Mouse (Mus musculus) inflammation-experienced regulatory T-cells, adult 6 months (primary cell): ENCODE results near the gene Ttc9c. TPM values are rescaled to one million over a fixed set of nuclear protein-coding genes. Genes with fewer than 3 reads are reported as not detected.
"Not testable (repeated sequence)": the region's sequence is repeated elsewhere in the genome, so short reads cannot be mapped to it uniquely, and the experiment has no call there.

Experiments
- ATAC-seq: one replicate; pipeline ENCODE4 v1.8.0; 2017
- polyA plus RNA-seq, 3 experiments: library from polyadenylated mRNA; unstranded; fragments of 100-300 nt; shearing (Covaris generic); gene quantifications; one replicate each; pipeline ENCODE4 v1.2.1; 2017

Ttc9c gene
- 10 to 100 TPM; 38.6 to 60.1 (median 53.7) TPM for polyA plus RNA-seq

GRCm38 (mm10) chr19:8818801-8819595, at the start of gene Ttc9c:
Gene Ttc9c, minus strand, starts transcription at chr19:8819333.
- ATAC-seq: peak; percentile 68

DNA sequence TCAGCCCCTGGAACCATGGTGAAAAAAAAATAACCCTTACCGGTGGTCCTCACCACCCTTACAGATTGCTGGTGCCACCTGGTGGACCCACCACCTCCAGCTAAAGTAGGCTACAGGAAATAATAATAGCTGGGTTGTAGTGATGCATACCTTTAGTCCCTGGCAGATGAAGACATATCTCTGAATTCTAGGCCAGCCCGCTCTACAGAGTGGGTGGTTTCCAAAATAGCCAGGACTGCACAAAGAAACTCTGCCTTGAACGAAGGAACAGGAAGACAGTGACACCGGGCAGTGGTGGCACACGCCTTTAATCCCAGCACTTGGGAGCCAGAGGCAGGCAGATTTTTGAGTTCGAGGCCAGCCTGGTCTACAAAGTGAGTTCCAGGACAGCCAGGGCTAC, 45.1 kb upstream of the Ttc9c start:
- no peak for ATAC-seq

DNA sequence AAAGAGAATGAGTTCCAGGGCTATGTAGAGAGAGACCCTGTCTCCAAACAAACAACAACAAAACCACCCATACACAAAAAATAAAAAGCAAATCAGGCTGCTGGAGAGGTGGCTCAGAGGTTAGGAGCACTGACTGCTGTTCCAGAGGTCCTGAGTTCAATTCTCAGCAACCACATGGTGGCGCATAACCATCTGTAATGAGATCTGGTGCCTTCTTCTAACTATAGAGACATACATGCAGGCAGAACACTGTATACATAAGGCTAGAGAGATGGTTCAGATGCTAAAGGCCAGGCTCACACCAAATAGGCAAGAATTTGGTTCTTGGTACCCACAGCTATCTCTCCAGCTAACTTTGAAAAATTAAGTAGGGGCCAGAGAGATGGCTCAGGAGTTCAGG, 39.9 kb upstream of the Ttc9c start:
- no peak for ATAC-seq

GRCm38 (mm10) chr19:8857689-8858088, 38.6 kb upstream of the Ttc9c start:
- ATAC-seq: no peak

DNA sequence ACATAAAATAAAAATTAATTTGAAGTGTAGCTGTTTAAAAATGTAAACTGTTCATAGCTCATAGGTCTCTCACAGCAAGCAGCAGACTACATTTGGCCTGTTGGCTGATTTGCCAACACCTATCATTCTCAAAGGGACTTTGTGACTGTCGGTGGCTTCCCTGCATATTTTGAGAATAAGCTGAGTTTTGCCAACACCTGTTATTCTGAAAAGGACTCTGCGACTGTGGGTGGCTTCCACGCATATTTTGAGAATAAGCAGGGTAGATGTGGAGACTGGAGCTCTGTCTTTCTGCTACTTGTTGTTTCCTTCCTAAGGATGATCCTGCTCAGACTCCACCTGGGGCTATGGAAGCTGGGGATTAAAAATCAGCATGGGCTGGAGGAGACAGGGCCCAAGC, 34.0 kb upstream of the Ttc9c start:
- ATAC-seq: no peak

DNA sequence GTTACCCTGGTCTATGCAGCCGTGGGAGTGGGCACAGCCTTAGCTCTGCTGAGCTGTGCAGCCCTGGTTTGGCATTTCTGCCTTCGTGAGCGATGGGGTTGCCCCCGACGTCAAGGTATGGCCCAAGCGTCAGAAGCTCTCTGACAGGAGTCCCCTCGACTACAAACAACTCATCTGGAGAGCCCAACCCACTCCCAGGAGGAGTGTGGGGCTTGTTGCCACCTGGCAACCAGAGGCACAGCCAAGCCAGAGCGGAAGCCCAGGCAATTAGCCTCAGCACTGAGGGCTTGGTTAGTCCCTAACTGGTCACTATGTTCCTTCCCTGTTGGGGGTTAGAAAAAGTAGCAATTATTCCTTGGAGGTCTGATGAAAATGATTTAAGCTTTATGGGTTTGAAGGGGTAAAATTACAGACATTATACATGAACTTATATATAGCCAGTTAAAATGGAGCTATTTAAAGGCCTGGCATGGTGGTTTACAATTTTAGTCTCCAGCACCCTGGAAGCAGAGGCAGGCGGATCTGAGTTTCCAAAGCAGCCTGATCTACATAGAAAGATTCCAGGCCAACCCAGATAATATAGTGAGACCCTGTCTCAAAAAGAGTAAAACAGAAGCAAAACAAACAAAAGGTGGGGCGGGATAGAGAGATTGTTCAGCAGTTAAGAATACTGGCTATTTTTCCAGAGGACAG, 33.2 kb upstream of the Ttc9c start:
- no peak for ATAC-seq

DNA sequence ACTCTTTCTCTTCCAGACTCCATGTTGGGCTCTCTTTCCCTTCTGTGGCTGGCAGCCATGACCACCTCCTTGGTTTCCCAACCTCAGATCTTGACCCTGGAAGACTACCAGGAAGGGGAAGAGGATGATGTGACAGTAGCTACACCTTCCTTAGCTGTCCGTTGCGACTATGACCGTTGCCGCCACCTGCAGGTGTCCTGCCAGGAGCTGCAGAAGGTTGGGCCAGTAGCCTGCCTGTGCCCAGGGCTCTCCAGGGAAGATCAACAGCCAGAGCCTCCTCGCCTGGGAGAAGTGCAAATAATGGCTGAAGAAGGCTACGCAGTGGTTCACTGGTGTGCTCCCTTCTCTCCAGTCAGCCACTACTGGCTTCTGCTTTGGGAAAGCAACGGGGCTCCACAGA, 32.5 kb upstream of the Ttc9c start:
- ATAC-seq: no peak

DNA sequence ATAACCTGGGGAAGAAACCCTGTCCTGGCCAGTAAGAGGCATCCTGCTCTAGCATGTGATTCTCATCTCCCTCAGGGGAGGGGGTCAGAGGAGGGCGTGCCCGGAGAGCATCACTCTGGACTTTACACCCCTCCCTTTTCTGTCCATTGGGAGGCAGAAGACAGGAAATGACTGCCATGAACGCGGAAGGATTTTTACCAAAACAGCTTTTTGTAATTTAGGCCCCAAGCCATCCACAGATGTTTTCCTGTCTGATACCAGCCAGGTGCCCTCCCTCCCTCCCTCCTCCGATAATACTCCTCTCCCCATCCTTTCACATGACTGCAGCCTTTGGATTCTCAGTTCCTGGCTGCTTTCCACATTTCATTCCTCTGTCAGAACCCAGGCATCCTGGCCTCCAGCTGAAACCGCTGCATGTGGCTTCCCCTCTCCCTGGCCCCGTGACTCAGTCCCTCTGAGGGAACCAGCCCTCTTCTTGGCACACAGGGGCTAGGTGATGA, 31.3 kb upstream of the Ttc9c start, which contains the start of gene Lrrn4cl:
Lrrn4cl (plus strand) TSS at position 367 of the 500 bp plus-strand sequence.
- ATAC-seq: no peak

DNA sequence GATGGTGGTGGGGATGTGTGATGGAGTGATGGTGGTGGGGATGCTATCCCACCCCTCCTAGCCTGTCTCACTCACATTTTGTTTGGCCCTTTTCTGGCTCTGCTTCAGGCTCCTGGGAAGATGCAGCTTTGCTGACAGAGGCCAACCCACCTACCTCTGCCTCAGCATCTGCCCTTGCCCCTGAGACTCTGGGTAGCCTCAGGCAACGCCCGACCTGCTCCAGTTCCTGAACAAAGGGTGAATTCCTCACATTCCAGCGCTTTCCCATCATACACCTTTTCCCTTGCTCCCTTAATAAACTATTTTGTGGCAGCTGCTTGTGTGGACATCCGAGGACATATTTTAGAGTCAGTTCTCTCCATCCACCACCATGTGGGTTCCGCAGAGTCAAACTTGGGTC, 29.2 kb upstream of the Ttc9c start:
- ATAC-seq: no peak

GRCm38 (mm10) chr19:8844371-8845129, 25.4 kb upstream of the Ttc9c start:
- no peak for ATAC-seq

- ATAC-seq: no peak
Observed at GRCm38 (mm10) chr19:8842961-8843360, 23.8 kb upstream of the Ttc9c start.

GRCm38 (mm10) chr19:8841012-8841411, 21.9 kb upstream of the Ttc9c start:
- ATAC-seq: no peak

DNA sequence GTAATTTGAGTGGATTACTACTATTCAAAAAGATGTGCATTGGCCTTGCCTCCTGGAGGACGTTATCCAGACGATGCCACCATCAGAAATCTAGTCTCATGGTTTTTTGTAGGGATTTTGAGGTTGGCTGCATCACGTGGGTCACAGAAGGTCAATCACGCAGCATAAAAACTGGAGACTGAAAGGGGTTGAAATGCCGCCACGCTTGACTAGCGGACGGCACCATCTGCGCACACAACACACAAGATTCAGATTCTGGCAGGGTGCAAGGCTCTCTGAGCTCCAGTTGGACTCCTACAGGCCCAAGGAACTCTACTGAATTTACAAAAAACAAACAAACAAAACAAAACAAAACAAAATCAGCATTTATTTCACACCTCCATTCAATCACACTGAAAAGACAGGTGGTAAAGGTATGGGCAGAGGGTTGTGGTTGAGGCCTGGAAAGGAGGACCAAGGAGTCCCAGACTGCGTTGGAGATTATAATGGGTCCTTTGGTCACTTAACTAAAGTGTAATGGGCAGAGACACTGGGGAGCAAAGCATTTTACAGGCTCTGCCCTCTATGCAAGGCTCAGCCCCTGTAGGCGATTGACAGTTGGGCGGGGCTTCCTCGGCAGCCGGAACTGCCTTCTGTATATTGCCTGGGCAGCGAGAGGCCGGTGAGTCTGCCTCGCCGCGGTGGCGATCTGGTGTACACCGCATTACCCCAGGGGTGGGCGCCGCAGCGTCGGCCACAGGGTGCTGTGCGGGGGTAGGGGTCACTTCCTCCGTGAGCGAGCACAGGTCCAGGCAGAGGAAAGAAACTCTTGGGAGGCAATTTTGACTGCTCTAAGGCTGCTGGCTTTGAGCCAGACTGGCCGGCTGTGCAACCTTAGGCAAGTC, 21.0 kb upstream of the Ttc9c start:
- peak; percentile 35 for ATAC-seq

DNA sequence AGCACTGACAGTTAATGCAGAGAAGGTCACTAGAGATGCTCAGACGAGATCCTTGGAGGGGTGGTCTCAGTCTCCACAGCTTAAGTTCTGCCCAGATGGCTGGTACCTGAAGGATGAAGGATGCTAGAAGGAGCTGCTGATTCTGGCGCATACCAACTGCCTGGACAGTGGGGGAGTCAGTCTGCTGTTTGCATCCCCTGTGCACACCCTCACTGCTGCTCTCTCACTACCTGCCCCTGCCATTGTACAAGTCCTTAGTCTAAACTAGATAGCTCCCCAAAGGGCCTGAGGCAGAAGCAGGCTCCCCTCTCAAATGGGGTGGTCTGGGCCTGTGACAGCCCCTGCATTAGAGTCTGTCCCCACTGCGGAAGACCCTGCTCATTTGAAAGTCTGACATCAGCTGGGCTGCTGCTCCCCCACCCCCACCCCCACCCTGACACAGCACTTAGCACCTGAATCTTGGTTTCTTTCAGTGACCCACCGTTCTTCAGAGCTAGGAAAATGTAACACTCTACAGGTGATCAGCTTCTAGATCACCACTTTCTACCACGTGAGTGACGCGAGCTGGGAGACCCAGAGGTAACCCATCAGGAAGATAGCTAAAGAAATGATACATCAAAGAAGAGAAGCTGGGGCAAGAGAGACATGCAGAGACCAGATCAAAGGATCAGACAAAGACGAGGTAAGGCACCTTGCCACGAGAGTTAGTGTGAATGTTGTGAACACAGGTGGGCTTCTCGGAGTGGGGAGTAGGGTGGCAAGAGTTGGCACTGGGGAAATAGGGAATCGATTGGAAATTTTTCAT, 20.2 kb upstream of the Ttc9c start, which contains the start of gene Gng3:
Gng3 (minus strand) TSS at position 92 of the 805 bp plus-strand sequence.
- ATAC-seq: no peak

GRCm38 (mm10) chr19:8838041-8838730, 19.1 kb upstream of the Ttc9c start:
- peak; percentile 2 for ATAC-seq

DNA sequence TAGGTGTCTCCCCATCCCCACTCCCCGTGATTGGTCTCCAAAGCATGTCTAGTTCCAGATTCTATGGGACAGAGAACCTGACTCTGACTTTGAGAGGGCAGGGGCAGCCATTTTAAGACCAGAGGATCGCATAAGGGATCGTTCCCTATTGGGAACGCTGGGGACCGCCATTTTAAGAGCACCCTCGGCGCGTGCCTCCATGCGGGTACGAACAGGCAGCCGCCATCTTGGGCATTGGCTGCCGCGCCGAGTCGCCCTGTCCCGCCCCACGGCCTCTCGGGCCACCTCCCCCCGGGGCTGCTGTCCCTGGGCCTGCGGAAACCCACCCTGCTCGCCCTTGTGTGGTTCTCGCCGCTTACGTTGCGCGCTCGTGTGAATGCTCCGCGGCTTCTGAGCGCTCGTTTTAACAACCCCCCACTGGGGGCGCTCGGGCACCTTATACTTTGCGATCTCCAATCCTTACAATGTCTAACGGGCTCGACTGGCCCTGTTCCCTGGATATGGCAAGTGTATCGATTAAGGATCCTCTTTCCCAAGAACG, 18.2 kb upstream of the Ttc9c start, which contains the start of gene Bscl2:
Bscl2 (plus strand) TSS at position 217 of the 541 bp plus-strand sequence.
- ATAC-seq: peak; percentile 75

- not testable (repeated sequence) for ATAC-seq
Observed at GRCm38 (mm10) chr19:8836327-8836726, 17.2 kb upstream of the Ttc9c start.

- no peak for ATAC-seq
Observed at GRCm38 (mm10) chr19:8832971-8833370, 13.8 kb upstream of the Ttc9c start.

GRCm38 (mm10) chr19:8831262-8831661, 12.1 kb upstream of the Ttc9c start:
- no peak for ATAC-seq

DNA sequence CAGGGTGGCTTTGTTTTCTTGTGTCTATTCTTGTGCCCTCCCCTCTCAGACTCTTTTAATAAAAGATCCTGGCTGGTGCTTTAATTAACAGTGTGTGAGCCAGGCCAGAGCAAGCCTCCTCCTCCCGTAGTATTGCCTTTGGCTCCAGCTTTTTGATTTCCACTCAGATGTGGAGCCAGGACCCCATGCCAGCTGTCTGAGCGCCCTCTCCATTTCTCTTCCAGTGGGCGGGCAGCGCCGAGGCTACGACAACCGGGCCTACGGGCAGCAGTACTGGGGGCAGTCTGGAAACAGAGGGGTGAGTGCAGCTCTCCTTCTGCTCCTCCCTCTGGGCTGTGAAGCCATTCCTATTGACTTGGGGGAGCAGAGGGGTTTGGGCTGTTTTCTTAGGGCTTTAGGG, 11.5 kb upstream of the Ttc9c start:
- no peak for ATAC-seq
